Mouse (Mus musculus) heart, adult 2 months (tissue): ENCODE results near the gene Tmem51. TPM values are rescaled to one million over a fixed set of nuclear protein-coding genes. Genes with fewer than 3 reads are reported as not detected.
A peak's percentile ranks its signal among the peaks of the same experiment; 100 is the strongest.

Source experiments
- DNase-seq, 2 experiments: peaks; one replicate each; pipeline ENCODE4 v3.0.0; 2021
- H3K27ac ChIP-seq: fragments of 200-600 bp; 2 replicates; pipeline ENCODE4 v1.8.1; 2022
- H3K27me3 ChIP-seq: fragments of 200-500 bp; 2 replicates; pipeline ENCODE4 v1.6.1; 2012; ENCODE audit warnings: mild to moderate bottlenecking, low read length, inconsistent platforms, mixed read lengths; ENCODE audit not compliant: control insufficient read depth, insufficient read depth
- H3K36me3 ChIP-seq: fragments of 200-500 bp; 2 replicates; pipeline ENCODE4 v1.6.1; 2012; ENCODE audit warnings: low read length, inconsistent platforms; ENCODE audit not compliant: control insufficient read depth, insufficient read depth
- H3K4me1 ChIP-seq: fragments of 200-500 bp; 2 replicates; pipeline ENCODE4 v1.6.1; 2011; ENCODE audit warnings: low read length; ENCODE audit not compliant: control insufficient read depth, insufficient read depth
- H3K4me3 ChIP-seq: fragments of 200-600 bp; 2 replicates; pipeline ENCODE4 v1.8.1; 2022
- H3K79me2 ChIP-seq: fragments of 200-500 bp; replicated peaks from 2 replicates; pipeline ENCODE4 v1.6.1; 2012; ENCODE audit warnings: mild to moderate bottlenecking, inconsistent platforms, low read length, moderate library complexity, mixed read lengths; ENCODE audit not compliant: control insufficient read depth, insufficient read depth
- H3K9ac ChIP-seq: fragments of 200-500 bp; 2 replicates; pipeline ENCODE4 v1.6.1; 2012; ENCODE audit warnings: low read depth, mild to moderate bottlenecking, control low read depth, inconsistent platforms, low read length, mixed read lengths
- CTCF ChIP-seq: fragments of 200-600 bp; IDR thresholded peaks from 2 replicates; pipeline ENCODE4 v1.8.1; 2022; ENCODE audit warnings: antibody characterized with exemption, mild to moderate bottlenecking, moderate library complexity
- EP300 ChIP-seq: fragments of 200-500 bp; IDR thresholded peaks from 2 replicates; pipeline ENCODE4 v1.6.1; 2011; ENCODE audit warnings: low read depth, low read length, control low read depth; ENCODE audit not compliant: insufficient read depth
- POLR2A ChIP-seq: fragments of 200-500 bp; IDR thresholded peaks from 2 replicates; pipeline ENCODE4 v1.6.1; 2011; ENCODE audit warnings: mild to moderate bottlenecking, low read depth, low read length, control low read depth; ENCODE audit not compliant: insufficient read depth
- WGBS: fragments of 180-500 bp; shearing (Covaris S2); methylation state at CpG from one replicate; pipeline ENCODE4 v1.1.7; 2018; 5-methylcytosine and 5-hydroxymethylcytosine counted together
- intact Hi-C: fragments of 180-260 bp; cut with DNase I; formaldehyde crosslinking; loops from one replicate; pipeline ENCODE4 v1.15.1; 2025
- polyA plus RNA-seq: library from polyadenylated mRNA; depleted of rRNA; stranded (reverse); fragments of >200 nt; gene quantifications from 2 replicates; pipeline ENCODE4 v1.2.3, GENCODE M21; 2012
- total RNA-seq, 2 experiments: library from RNA; stranded (reverse); gene quantifications; 2 replicates each; pipeline ENCODE4 v1.2.3; 2021

Tmem51 gene
- total and polyA plus RNA-seq, 3 experiments, result 5.5 to 13.1 (median 6.0) TPM

DNA sequence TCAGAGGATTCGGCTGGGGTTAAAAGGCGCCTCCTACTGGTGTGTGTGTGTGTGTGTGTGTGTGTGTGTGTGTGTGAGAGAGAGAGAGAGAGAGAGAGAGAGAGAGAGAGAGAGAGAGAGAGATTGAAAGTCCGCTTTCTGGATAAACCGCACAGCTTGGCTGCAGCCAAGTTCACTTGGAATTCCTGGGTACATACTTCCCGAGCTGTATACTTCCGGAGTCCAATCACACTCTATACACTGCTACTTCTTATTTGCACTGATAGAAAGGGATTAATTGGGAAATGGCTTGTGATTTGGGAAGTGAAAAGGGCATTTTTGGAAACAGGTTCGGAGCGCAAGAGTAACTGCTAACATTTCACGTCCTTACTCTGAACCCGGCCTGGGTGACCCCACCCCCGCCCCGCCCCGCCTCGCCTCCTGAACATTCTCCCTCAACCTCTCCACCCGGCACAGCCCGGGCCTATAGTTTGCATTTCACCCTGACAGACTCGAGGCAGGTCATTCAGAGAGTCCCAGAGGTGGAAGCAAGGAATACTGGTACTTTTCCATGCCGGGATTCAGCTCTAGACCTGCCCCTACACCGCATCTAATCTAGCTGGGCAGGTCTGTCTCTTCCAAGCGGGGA, 946 bp upstream of the Tmem51 start:
- Histone ChIP-seq H3K9ac (peak overlapping the region; percentile 82; the same call in 1 of the 2 replicates), H3K4me3 (peak overlapping the region; percentile 63; the same call in 1 of the 2 replicates), H3K79me2 (no peaks in the 10 kb centered on the region), H3K27ac (no peak overlapping the region; the same call in 1 of the 2 replicates), H3K36me3 (no peaks in the 10 kb centered on the region), H3K4me1 (peaks cover 10% of the 10 kb centered on the region), H3K27me3 (no peaks in the 10 kb centered on the region)
- no peak for TF ChIP-seq POLR2A
- TF ChIP-seq CTCF, result no peak
- TF ChIP-seq EP300, result no peak
- intact Hi-C loops, result no loop called here
- WGBS, result 31% methylated on average over 20 of the region's 20 CpGs
- DNase-seq, result no peak

DNA sequence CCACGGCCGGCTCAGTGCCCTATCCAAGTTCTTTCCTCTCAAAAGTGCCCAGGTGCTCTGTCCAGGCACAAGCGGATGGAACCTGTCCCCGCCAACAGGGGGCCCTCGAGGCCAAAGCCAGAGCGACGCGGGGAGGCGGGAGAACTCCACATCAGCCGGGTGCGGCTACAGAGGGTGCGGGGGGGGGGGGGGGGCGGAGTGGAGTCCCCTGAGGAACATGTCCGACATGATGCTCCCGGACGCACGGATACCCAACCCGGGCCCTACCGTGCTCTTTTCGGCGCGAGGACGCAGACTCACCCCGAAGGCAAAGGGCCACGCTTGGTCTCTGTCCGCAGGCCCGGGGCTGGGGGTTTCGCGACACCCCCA, 358 bp downstream of the Tmem51 start:
- WGBS, result 1% methylated on average over 29 of the region's 29 CpGs
- H3K27ac ChIP-seq, result peak overlapping the region; percentile 87
- H3K79me2 ChIP-seq, result no peaks in the 10 kb centered on the region
- TF ChIP-seq POLR2A, result no peak
- TF ChIP-seq CTCF, result peak; percentile 75
- TF ChIP-seq EP300, result no peak
- H3K36me3 ChIP-seq, result no peaks in the 10 kb centered on the region
- H3K9ac ChIP-seq, result peak overlapping the region; percentile 82
- H3K4me1 ChIP-seq, result peaks cover 13% of the 10 kb centered on the region
- peak; percentile 81 for DNase-seq
- intact Hi-C loops, result loop anchor here (1.0 kb wide), 1 partner anchor 15 kb away; no protein-coding TSS in a partner anchor
- H3K4me3 ChIP-seq, result peak overlapping the region; percentile 63
- H3K27me3 ChIP-seq, result no peaks in the 10 kb centered on the region

DNA sequence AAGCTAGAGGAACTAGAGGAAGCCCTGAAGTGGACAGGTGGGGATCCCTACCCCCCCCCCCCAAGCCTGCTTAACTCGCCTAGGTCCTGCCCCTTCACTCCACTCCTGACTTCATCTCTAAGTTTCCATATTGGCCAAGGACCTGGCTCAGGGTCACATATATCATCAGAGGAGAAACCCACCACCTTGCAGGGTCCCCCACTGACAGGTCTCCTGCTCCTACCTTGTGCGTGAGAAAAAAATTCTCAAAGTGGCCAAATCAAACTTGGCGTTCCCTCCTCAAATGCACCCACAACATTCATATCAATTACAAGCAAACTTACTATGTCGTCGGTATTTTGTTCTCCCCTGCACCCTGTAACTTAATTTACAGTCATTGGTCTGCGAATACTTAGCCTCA, 911 bp downstream of the Tmem51 start:
- H3K36me3 ChIP-seq, result no peaks in the 10 kb centered on the region
- 51% methylated on average over 6 of the region's 6 CpGs for WGBS
- H3K27me3 ChIP-seq, result no peaks in the 10 kb centered on the region
- peak overlapping the region; percentile 63 for H3K4me3 ChIP-seq
- peaks cover 13% of the 10 kb centered on the region for H3K4me1 ChIP-seq
- no peaks in the 10 kb centered on the region for H3K79me2 ChIP-seq
- H3K27ac ChIP-seq, result peak overlapping the region; percentile 68
- no peak for DNase-seq
- intact Hi-C loops, result loop anchor here (1.0 kb wide), 1 partner anchor 15 kb away; no protein-coding TSS in a partner anchor
- no peak overlapping the region for H3K9ac ChIP-seq
- TF ChIP-seq POLR2A (no peak), CTCF (no peak), EP300 (no peak)

DNA sequence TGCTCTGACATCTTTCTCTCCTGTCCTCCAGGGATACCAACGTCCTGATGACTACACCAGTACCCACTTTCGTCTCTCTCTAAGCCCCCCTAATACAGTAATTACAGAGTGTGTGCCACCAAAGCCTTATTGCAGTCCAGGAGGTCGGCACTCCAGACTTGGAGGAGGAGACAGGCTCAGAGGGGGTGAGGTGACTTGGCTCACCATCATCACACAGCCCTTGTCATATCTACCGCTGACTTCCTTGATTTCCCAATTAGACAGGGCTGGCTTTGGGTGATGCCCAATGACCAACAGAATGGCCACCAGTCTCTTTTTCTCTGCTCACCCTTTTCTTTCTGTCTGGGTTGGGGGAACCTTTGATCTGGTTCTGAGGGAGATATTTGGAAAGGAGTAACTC, 1.4 kb downstream of the Tmem51 start:
- intact Hi-C loops, result loop anchor here (1.0 kb wide), 1 partner anchor 16 kb away; no protein-coding TSS in a partner anchor
- Histone ChIP-seq H3K27me3 (no peaks in the 10 kb centered on the region), H3K9ac (no peak overlapping the region), H3K79me2 (no peaks in the 10 kb centered on the region), H3K4me1 (peaks cover 13% of the 10 kb centered on the region), H3K36me3 (no peaks in the 10 kb centered on the region), H3K27ac (no peak overlapping the region; the same call in 1 of the 2 replicates), H3K4me3 (no peak overlapping the region)
- DNase-seq, result no peak
- TF ChIP-seq POLR2A, result no peak
- TF ChIP-seq CTCF, result no peak
- TF ChIP-seq EP300, result no peak
- 77% methylated on average over 4 of the region's 4 CpGs for WGBS

DNA sequence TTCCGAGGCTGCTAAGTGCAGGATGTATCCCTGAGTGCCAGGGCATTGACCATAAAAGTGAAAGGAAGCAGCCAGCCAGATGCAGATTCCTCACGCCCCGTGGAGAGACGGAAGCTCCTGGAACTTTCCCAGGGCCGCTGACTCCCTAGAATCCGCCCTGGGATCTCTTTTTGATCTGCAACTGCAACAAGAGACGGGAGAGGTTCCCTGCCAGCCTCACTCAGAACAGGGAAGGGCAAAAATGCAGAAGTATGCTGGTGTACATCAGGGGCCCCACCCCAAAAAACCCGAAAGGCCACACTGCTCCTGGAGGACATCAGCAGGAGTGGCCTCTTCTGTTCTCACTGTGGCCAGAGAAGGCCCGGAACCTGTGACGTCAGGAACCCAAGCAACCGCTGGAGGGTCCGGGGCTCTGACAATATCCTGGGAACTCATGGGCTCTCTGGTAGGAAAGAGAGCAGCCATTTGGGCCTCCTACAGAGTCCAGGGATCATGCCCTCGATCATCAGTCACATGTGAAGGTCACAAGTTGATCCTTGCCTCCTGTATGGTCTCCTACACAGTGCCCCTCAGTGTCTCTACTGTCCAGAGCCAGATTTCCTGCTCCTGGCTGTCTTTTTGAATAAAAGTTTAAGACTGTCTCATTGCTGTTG, 2.3 kb downstream of the Tmem51 start:
- 26% methylated on average over 13 of the region's 13 CpGs for WGBS
- peak; percentile 63 for DNase-seq
- intact Hi-C loops, result no loop called here
- Histone ChIP-seq H3K27ac (peak overlapping the region; percentile 64), H3K4me1 (peaks cover 20% of the 10 kb centered on the region), H3K9ac (peak overlapping the region; percentile 34), H3K79me2 (no peaks in the 10 kb centered on the region), H3K36me3 (no peaks in the 10 kb centered on the region), H3K27me3 (no peaks in the 10 kb centered on the region), H3K4me3 (no peak overlapping the region)
- TF ChIP-seq EP300 (0 out of 2 replicates have a peak, but pooled peaks have one; percentile 28), CTCF (no peak), POLR2A (no peak)
